Mouse (Mus musculus) B cell, adult 67 days (primary cell): ENCODE measurements around the gene Vmn1r31. TPM values are rescaled to one million over a fixed set of nuclear protein-coding genes. Genes with fewer than 3 reads are reported as not detected.

Experiments
- total RNA-seq, 2 experiments: library from RNA; stranded (reverse); gene quantifications; 4 replicates each; pipeline ENCODE4 v1.2.4; 2023

Vmn1r31 gene
- total RNA-seq = not detected

GRCm38 (mm10) chr6:58475230-58475629, at the start of gene Vmn1r31:
Gene Vmn1r31 (minus strand): TSS chr6:58475330.

GRCm38 (mm10) chr6:58443285-58443684, 31.8 kb downstream of the Vmn1r31 start, which contains the start of gene Vmn1r30:
Gene Vmn1r30 (minus strand): TSS chr6:58443385.

Other genes with a start within 250 kb of the Vmn1r31 start
- not detected for gene Vmn1r28, start 213.3 kb downstream of the Vmn1r31 start, total RNA-seq
- not detected for gene Vmn1r29, start 173.8 kb downstream of the Vmn1r31 start, total RNA-seq
- not detected for gene Vmn1r30, start 31.9 kb downstream of the Vmn1r31 start, total RNA-seq
- gene Abcg2, start 109.2 kb upstream of the Vmn1r31 start, total RNA-seq = 1 to 10 TPM in 1 of 2 experiments, under 1 TPM in 1; 0.35 to 1.4 TPM